Mouse (Mus musculus) heart, postnatal 0 days (tissue): ENCODE measurements around the gene Fam129a. TPM values are rescaled to one million over a fixed set of nuclear protein-coding genes. Genes with fewer than 3 reads are reported as not detected.

ENCODE experiments used
- ATAC-seq: fragments of 200-750 bp; cut with Nextera tagmentation; 2 replicates; pipeline ENCODE4 v1.8.0; 2017; ENCODE audit warnings: low read depth, moderate number of reproducible peaks, moderate library complexity; ENCODE audit not compliant: insufficient read depth
- DNase-seq: peaks from one replicate; pipeline ENCODE4 v3.0.0-alpha.2; 2016; ENCODE audit warnings: low spot score
- H3K27ac ChIP-seq: fragments of 300-500 bp; sonication (generic); 2 replicates; pipeline ENCODE4 v1.5.1; 2014; ENCODE audit warnings: low read depth, mild to moderate bottlenecking
- H3K27me3 ChIP-seq: fragments of 300-500 bp; sonication (generic); 2 replicates; pipeline ENCODE4 v1.6.1; 2014; ENCODE audit warnings: low read length, mixed read lengths; ENCODE audit not compliant: control insufficient read depth, insufficient read depth
- H3K36me3 ChIP-seq: fragments of 300-500 bp; sonication (generic); replicated peaks from 2 replicates; pipeline ENCODE4 v1.6.1; 2014; ENCODE audit warnings: low read length, mixed read lengths; ENCODE audit not compliant: control insufficient read depth, insufficient read depth
- H3K4me1 ChIP-seq: fragments of 300-500 bp; sonication (generic); 2 replicates; pipeline ENCODE4 v1.6.1; 2014; ENCODE audit warnings: antibody characterized with exemption; ENCODE audit not compliant: control insufficient read depth, insufficient read depth
- H3K4me2 ChIP-seq: fragments of 300-500 bp; sonication (generic); 2 replicates; pipeline ENCODE4 v1.6.1; 2014; ENCODE audit warnings: low read depth, mild to moderate bottlenecking, low read length, moderate library complexity
- H3K4me3 ChIP-seq: fragments of 300-500 bp; sonication (generic); 2 replicates; pipeline ENCODE4 v1.5.1; 2014; ENCODE audit warnings: low read depth, low read length
- H3K9ac ChIP-seq: fragments of 300-500 bp; sonication (generic); replicated peaks from 2 replicates; pipeline ENCODE4 v1.6.1; 2014; ENCODE audit warnings: low read depth, low read length, mixed read lengths
- H3K9me3 ChIP-seq: fragments of 300-500 bp; sonication (generic); replicated peaks from 2 replicates; pipeline ENCODE4 v1.6.1; 2016; ENCODE audit warnings: low read length; ENCODE audit not compliant: control insufficient read depth
- CTCF ChIP-seq: IDR thresholded peaks from 2 replicates; pipeline ENCODE4 v1.5.1; 2016; ENCODE audit warnings: antibody characterized with exemption, control low read depth, low read depth
- EP300 ChIP-seq: IDR thresholded peaks from 2 replicates; pipeline ENCODE4 v1.6.1; 2016; ENCODE audit warnings: antibody characterized with exemption, low read depth
- WGBS: fragments of 180-500 bp; shearing (Covaris S2); extraction: QIAGEN DNeasy Blood & Tissue Kit; methylation state at CpG from one replicate; pipeline ENCODE4 v1.1.7; 2014; 5-methylcytosine and 5-hydroxymethylcytosine counted together
- polyA plus RNA-seq: library from polyadenylated mRNA; unstranded; fragments of >200 nt; fragmentation: Nextera tagmentation; extraction: Ambion mirVana; gene quantifications from 2 replicates; pipeline ENCODE4 v1.2.1, GENCODE M21; 2015
- total RNA-seq: library from RNA; depleted of rRNA; stranded (reverse); fragments of >200 nt; gene quantifications from 2 replicates; pipeline ENCODE4 v1.2.3, GENCODE M21; 2014; ENCODE audit warnings: low replicate concordance

Fam129a gene
- total and polyA plus RNA-seq, 2 experiments from 2014 or later, result 14.1 to 64.3 TPM

DNA sequence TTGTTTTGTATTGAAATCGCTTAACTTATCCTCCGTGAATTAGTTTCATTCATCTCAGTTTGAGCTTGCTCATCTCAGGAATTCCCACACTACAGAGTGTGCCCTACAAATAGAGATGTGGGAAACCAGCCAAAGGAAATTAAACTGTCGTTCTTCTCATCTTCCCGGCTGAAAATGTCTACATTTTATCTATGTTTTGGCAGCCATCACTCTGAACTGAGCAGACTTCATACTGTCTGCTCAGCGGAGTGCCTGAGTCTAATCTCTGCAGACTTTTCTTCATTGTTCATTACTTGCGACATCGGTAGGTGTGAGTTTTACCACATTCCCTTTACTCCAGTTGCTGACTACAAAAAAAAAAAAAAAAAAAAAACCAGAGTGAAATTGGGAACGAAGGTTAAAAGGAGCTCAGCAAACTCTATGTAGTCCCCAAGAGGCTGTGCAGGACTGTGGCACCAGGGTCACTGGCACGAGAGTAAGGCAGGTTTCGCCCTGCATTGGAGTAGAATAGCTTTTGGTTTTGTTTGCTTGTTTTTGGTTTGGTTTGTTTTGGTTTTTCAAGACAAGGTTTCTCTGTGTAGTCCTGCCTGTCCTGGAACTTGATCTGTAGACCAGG, 43.4 kb downstream of the Fam129a start:
- no peak overlapping the region for H3K9ac ChIP-seq
- H3K36me3 ChIP-seq, result no peaks in the 10 kb centered on the region
- 0 out of 2 replicates have a peak overlapping the region, but pooled peaks have one; percentile 18 for H3K4me2 ChIP-seq
- no peak overlapping the region for H3K27ac ChIP-seq
- H3K27me3 ChIP-seq, result no peaks in the 10 kb centered on the region
- peaks cover 5% of the 10 kb centered on the region; the same call in 1 of the 2 replicates for H3K4me1 ChIP-seq
- no peaks in the 10 kb centered on the region for H3K9me3 ChIP-seq
- ATAC-seq, result no peak
- DNase-seq, result no peak
- TF ChIP-seq CTCF, result no peak
- no peak for TF ChIP-seq EP300
- H3K4me3 ChIP-seq, result no peak overlapping the region
- WGBS, result 55% methylated on average over 10 of the region's 10 CpGs

DNA sequence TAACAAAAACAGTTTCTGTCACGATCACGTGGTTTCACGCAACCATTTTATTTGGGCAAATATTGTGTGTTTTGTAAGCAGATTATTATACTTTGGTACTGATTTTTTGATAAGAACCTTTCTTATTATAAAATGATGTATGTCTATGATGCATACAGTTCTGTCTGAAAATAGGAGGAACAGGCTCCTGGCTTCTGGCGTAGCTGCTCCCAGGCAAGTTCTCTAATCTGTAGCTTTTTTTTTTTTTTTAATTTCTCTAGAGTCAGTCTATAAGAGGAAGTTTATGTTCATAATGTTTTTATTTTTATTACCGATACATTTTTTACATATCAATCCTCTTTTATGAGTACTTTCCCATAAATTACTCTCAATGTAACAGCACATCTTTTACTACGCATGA, 44.6 kb downstream of the Fam129a start:
- no peaks in the 10 kb centered on the region for H3K9me3 ChIP-seq

DNA sequence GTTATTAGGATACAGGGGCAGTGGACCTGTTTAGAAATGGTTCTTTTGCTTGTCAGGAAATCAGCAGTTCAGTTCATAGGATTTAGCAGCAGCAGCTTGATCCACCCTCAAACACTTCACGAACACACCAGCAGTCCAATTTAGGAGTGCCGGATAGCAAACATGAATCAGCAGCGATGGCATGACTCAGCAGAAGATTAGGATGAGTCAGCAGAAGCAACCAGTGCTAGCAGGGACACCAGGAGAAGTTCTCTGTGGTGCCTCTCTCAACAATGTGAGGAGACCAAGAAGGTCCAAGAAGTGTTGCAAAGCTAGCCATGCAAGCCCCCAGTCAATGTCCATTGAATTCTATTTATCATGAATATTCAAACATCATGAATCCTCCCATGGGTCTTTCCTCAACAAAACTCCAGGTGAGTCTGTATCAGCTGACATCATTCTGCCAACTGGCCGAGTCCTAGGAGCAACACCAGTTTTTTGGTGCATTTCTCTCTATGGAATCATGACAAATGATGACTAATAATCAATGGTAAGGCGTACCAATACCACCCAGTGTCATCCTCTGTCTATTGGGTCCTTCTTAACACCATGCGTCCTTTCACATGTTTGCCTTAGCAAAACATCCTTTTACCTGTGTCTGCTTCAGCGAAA, 45.7 kb downstream of the Fam129a start:
- H3K36me3 ChIP-seq, result no peaks in the 10 kb centered on the region
- ATAC-seq (no peak), DNase-seq (no peak)
- H3K27me3 ChIP-seq, result no peaks in the 10 kb centered on the region
- WGBS, result 88% methylated on average over 7 of the region's 7 CpGs
- peaks cover 10% of the 10 kb centered on the region for H3K4me1 ChIP-seq
- no peak overlapping the region for H3K9ac ChIP-seq
- no peak for TF ChIP-seq CTCF
- no peak for TF ChIP-seq EP300
- no peak overlapping the region for H3K4me3 ChIP-seq
- H3K27ac ChIP-seq, result no peak overlapping the region
- H3K9me3 ChIP-seq, result no peaks in the 10 kb centered on the region
- no peak overlapping the region for H3K4me2 ChIP-seq

More for the DNA sequence above, 44.6 kb downstream of the Fam129a start:
- Histone ChIP-seq H3K4me2 (no peak overlapping the region), H3K27me3 (no peaks in the 10 kb centered on the region), H3K9ac (no peak overlapping the region), H3K36me3 (no peaks in the 10 kb centered on the region), H3K4me1 (peaks cover 10% of the 10 kb centered on the region), H3K27ac (no peak overlapping the region), H3K4me3 (no peak overlapping the region)
- ATAC-seq, result no peak
- TF ChIP-seq EP300 (no peak), CTCF (no peak)
- 92% methylated on average over 6 of the region's 6 CpGs for WGBS
- no peak for DNase-seq

DNA sequence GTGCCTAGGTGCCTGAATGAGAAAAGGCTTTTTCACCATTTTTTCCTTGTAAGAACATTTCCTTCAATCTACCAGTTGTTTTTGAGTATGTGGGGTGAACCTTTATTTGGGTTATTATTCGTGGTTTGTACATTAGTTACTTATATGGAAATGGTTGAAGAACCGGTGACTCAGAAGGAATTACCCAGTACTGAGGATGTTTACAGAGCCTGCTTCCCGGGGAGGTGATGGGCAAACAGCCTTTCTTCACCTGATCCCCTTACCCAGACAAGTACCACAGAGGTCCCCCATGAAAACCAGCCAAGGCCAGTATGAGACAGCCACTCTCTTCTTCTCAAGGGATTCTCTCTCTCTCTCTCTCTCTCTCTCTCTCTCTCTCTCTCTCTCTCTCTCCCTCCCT, 47.3 kb downstream of the Fam129a start:
- TF ChIP-seq EP300, result no peak
- no peak for TF ChIP-seq CTCF
- no peak for ATAC-seq
- no peak overlapping the region for H3K4me2 ChIP-seq
- no peak overlapping the region for H3K27ac ChIP-seq
- WGBS, result 68% methylated on average over 3 of the region's 3 CpGs
- no peak for DNase-seq
- peaks cover 10% of the 10 kb centered on the region for H3K4me1 ChIP-seq
- no peak overlapping the region for H3K9ac ChIP-seq
- no peaks in the 10 kb centered on the region for H3K27me3 ChIP-seq
- no peak overlapping the region for H3K4me3 ChIP-seq
- no peaks in the 10 kb centered on the region for H3K36me3 ChIP-seq
- H3K9me3 ChIP-seq, result no peaks in the 10 kb centered on the region

DNA sequence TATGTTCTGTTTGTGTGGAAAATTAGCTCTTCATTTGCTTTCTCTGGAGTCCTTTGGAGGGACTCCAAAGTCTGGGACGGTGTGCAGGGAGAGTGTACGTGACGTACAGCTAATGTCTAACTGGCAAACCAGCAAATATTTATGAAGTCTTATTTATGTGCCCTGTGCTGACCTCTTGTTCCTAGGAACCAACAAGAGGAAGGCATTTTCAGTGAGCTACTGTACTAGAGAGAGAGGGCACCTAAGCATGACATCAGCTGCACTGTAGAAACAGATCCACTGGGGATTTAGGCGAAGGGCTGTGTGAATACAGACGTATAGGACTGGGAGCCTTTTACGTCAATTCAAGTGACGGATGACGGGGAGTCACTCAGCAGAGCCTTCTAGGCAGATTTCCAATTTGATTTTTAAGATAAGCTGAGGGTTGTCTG, 48.3 kb downstream of the Fam129a start:
- TF ChIP-seq EP300, result no peak
- Histone ChIP-seq H3K4me3 (no peak overlapping the region), H3K36me3 (no peaks in the 10 kb centered on the region), H3K4me2 (no peak overlapping the region), H3K27ac (no peak overlapping the region), H3K4me1 (peaks cover 8% of the 10 kb centered on the region), H3K9me3 (no peaks in the 10 kb centered on the region), H3K27me3 (no peaks in the 10 kb centered on the region), H3K9ac (no peak overlapping the region)
- 49% methylated on average over 8 of the region's 8 CpGs for WGBS
- no peak for ATAC-seq
- DNase-seq, result no peak

DNA sequence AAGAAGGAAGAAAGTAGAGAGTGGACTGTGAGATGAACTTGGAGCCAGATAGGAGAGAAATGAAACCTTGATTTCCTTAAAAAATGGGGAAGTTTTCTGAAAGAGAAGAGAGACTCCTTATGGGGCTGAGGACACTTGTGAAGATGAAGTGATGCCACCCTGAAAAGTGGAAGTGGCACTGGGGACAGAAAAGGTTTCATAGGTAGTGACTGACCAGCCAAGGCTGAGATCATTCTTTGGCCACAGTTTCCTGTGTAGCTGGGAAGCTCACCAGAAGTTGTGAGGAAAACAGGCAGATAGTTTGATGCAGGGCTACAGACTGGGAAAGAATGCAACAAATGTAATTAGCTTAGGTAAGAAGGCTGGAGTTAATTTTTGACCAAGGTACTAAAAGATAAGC, 49.7 kb downstream of the Fam129a start:
- Histone ChIP-seq H3K36me3 (no peaks in the 10 kb centered on the region), H3K4me1 (peaks cover 5% of the 10 kb centered on the region), H3K27ac (no peak overlapping the region), H3K9ac (no peak overlapping the region), H3K4me2 (no peak overlapping the region), H3K27me3 (no peaks in the 10 kb centered on the region), H3K9me3 (no peaks in the 10 kb centered on the region), H3K4me3 (no peak overlapping the region)
- DNase-seq (no peak), ATAC-seq (no peak)
- no peak for TF ChIP-seq EP300
- no peak for TF ChIP-seq CTCF
